Mouse (Mus musculus) monocyte, adult 5-6 weeks (primary cell): ENCODE results near the gene Golga5. TPM values are rescaled to one million over a fixed set of nuclear protein-coding genes. Genes with fewer than 3 reads are reported as not detected.

Source experiments
- total RNA-seq: library from RNA; stranded (forward); fragments of 200-1000, 200-491, 200-594 nt; gene quantifications from 3 replicates; pipeline ENCODE4 v1.2.3, GENCODE M21; 2017

Golga5 gene
- total RNA-seq, 1 experiment from 2014 or later: 57.5 TPM

Other genes starting within 250 kb of the Golga5 start
- 60.2 to 126 TPM (median 89.9 TPM) in 3 replicates for gene Rin3, start 186.1 kb upstream of the Golga5 start, total RNA-seq
- 99.2 to 194 TPM (median 145 TPM) in 3 replicates for gene Lgmn, start 29.3 kb upstream of the Golga5 start, total RNA-seq
- gene Chga, start 85.8 kb downstream of the Golga5 start, total RNA-seq: not detected in 3 replicates
- gene Itpk1, start 235.8 kb downstream of the Golga5 start, total RNA-seq: 21.2 to 31.3 TPM (median 22.5 TPM) in 3 replicates